Mouse (Mus musculus): ENCODE measurements at regions not wholly inside any gene's neighbourhood (a gene's known extent, or its start where the extent isn't known, plus 50 kb on each side); places are given as distances from the start of the nearest gene placed in this dataset.

DNA sequence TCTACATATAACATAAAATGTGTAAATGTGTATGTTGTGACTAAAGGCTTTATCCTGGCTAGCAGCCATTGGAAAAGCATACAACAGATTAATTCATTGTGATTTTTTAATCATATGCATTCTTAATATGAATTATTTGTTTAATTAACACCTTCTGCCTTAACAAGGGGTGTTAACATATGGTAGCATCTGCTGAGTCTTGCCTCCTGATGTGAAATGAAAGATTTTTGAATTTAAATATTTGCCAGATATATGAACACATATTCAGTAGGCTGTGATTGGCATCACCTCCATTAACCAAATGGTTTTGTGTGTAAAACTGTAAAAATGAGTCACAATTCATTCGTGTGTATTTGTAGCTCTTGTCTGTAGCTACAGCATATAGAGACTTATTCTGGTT is 854.3 kb downstream of the D3Ertd751e start:
- H3K4me1 ChIP-seq (ENCODE audit: control insufficient read depth, insufficient read depth, low read length) = no peaks in the 10 kb centered on the region
- 71% methylated on average over 1 of the region's 1 CpGs for WGBS
- no peaks in the 10 kb centered on the region for H3K79me2 ChIP-seq (ENCODE audit: control insufficient read depth, insufficient read depth, low read length)
- no peak for DNase-seq (ENCODE audit: extremely low read depth, low read depth, low spot score)
- no peak overlapping the region for H3K27ac ChIP-seq (replicated peaks; ENCODE audit: insufficient read depth, low read depth, low read length)
- no peak overlapping the region for H3K4me3 ChIP-seq (ENCODE audit: insufficient read depth, low read depth, low read length)
- H3K27me3 ChIP-seq (ENCODE audit: control insufficient read depth, insufficient read depth, low read length) = no peaks in the 10 kb centered on the region
- H3K9ac ChIP-seq (ENCODE audit: low read depth, low read length) = no peak overlapping the region
- TF ChIP-seq CTCF (IDR thresholded peaks at IDR 0.05; ENCODE audit: low read depth, low read length) (no peak), POLR2A (IDR thresholded peaks at IDR 0.05; ENCODE audit: extremely low read depth, insufficient read depth, low read length) (no peak)
- no peaks in the 10 kb centered on the region for H3K36me3 ChIP-seq (ENCODE audit: control insufficient read depth, insufficient read depth, low read length)

Data from liver, adult 2 months (tissue).